12 mouse cellular contexts compared by ENCODE assay signal in genomic region chr8:122700628-122701027, GRCm38 (mm10). TPM values are rescaled to one million over a fixed set of nuclear protein-coding genes. Genes with fewer than 3 reads are reported as not detected.
DNase-seq lines count a peak whose midpoint lies in the region; ATAC-seq lines count a peak whose summit lies in the region.
"Had no signal": no experiment of that assay in that cellular context is flagged by ENCODE, and none has a peak within 500 bp of the region (broad histone marks: within the 10 kb centered on the region; RNA-seq: fewer than 3 reads in every experiment).

No protein-coding gene starts in this region.

- H3K27ac ChIP-seq in heart, embryonic 12.5 days (ENCODE audit: poor library complexity, severe bottlenecking) = no peak overlapping the region
- no peak overlapping the region for H3K27ac ChIP-seq in heart, embryonic 13.5 days (replicated peaks)
- H3K27ac ChIP-seq: hindbrain, embryonic 15.5 days had no signal

- no peak overlapping the region for H3K4me3 ChIP-seq in heart, embryonic 12.5 days
- H3K4me3 ChIP-seq in heart, embryonic 13.5 days = no peak overlapping the region
- H3K4me3 ChIP-seq: hindbrain, embryonic 15.5 days had no signal

- 31% methylated on average over 13 of the region's 13 CpGs for WGBS in heart, embryonic 12.5 days
- 29% methylated on average over 13 of the region's 13 CpGs for WGBS in heart, embryonic 13.5 days

- no peak for DNase-seq in heart, adult 8-10 months (ENCODE audit: low spot score)
- peak; percentile 40 for DNase-seq in thymus, postnatal 0 days (ENCODE audit: low spot score)
- DNase-seq in urinary bladder, postnatal 10 days (ENCODE audit: low spot score) = no peak
- DNase-seq in cerebellum, postnatal 14 days = no peak
- no peak for DNase-seq in Muller cell, postnatal 12 days (ENCODE audit: inconsistent ontology term)
- DNase-seq: gastrocnemius, postnatal 14 days; kidney, postnatal 25 days; right cerebral cortex, postnatal 25 days had no signal

- no peaks in the 10 kb centered on the region for H3K9me3 ChIP-seq in heart, embryonic 12.5 days (replicated peaks)
- H3K9me3 ChIP-seq in heart, embryonic 13.5 days = no peaks in the 10 kb centered on the region
- H3K9me3 ChIP-seq: hindbrain, embryonic 15.5 days had no signal

- H3K9ac ChIP-seq in heart, embryonic 12.5 days = peak overlapping the region; percentile 15; the same call in 1 of the 2 replicates
- 0 out of 2 replicates have a peak overlapping the region, but pooled peaks have one; percentile 16 for H3K9ac ChIP-seq in heart, embryonic 13.5 days
- H3K9ac ChIP-seq: hindbrain, embryonic 15.5 days had no signal

- peaks cover 33% of the 10 kb centered on the region for H3K4me1 ChIP-seq in heart, embryonic 12.5 days (replicated peaks)
- H3K4me1 ChIP-seq in heart, embryonic 13.5 days = peaks cover 34% of the 10 kb centered on the region

- peak overlapping the region; percentile 3; the same call in 1 of the 2 replicates for H3K4me2 ChIP-seq in heart, embryonic 12.5 days
- H3K4me2 ChIP-seq in heart, embryonic 13.5 days = 0 out of 2 replicates have a peak overlapping the region, but pooled peaks have one; percentile 2
- H3K4me2 ChIP-seq: hindbrain, embryonic 15.5 days had no signal

- ATAC-seq in heart, embryonic 12.5 days (ENCODE audit: insufficient number of reproducible peaks, low FRiP score) = no peak
- ATAC-seq in heart, embryonic 13.5 days (ENCODE audit: extremely low read depth, insufficient number of reproducible peaks, low FRiP score, low TSS enrichment) = no peak
- peak; percentile 42 for ATAC-seq in megakaryocyte-erythroid progenitor cell, adult 5-6 weeks (replicated peaks; ENCODE audit: low FRiP score, low TSS enrichment, poor library complexity, severe bottlenecking)

- no peaks in the 10 kb centered on the region for H3K36me3 ChIP-seq in heart, embryonic 12.5 days
- no peaks in the 10 kb centered on the region for H3K36me3 ChIP-seq in heart, embryonic 13.5 days
- H3K36me3 ChIP-seq: hindbrain, embryonic 15.5 days had no signal

- peaks cover 5% of the 10 kb centered on the region; the same call in 1 of the 2 replicates for H3K27me3 ChIP-seq in heart, embryonic 12.5 days (replicated peaks)
- H3K27me3 ChIP-seq in heart, embryonic 13.5 days (replicated peaks) = peaks cover 63% of the 10 kb centered on the region
- H3K27me3 ChIP-seq: hindbrain, embryonic 15.5 days had no signal

RNA-seq across cellular contexts. Expression of gene Cbfa2t3, which starts 1.7 kb away (rescaled TPM):
- 6.2 TPM in 2 replicates for polyA plus RNA-seq in heart, embryonic 12.5 days (2016; fragmentation: Nextera tagmentation; extraction: Ambion mirVana)
- 10 to 100 TPM; 15.1 to 22.1 (median 18.2) TPM for total RNA-seq in heart, adult 8-10 months (2022)
- 4.2 and 4.8 TPM in 2 replicates for polyA plus RNA-seq in heart, embryonic 13.5 days (2015; fragmentation: Nextera tagmentation; extraction: Ambion mirVana)
- total RNA-seq in megakaryocyte-erythroid progenitor cell, adult 5-6 weeks (2014; fragmentation: Nextera tagmentation) = 78.3 and 79.6 TPM in 2 replicates
- 7.8 and 15.4 TPM in 2 replicates for total RNA-seq in megakaryocyte-erythroid progenitor cell, adult 5-6 weeks (2017)
- polyA plus RNA-seq in thymus, postnatal 0 days (2015; fragmentation: Nextera tagmentation; extraction: Ambion mirVana) = 15.2 and 16.7 TPM in 2 replicates
